Mouse (Mus musculus): ENCODE results near the gene Btbd3. TPM values are rescaled to one million over a fixed set of nuclear protein-coding genes. Genes with fewer than 3 reads are reported as not detected.

Btbd3 gene
- total and polyA plus RNA-seq, 3 experiments, result 0.11 TPM; not detected in 2

- DNase-seq (ENCODE audit: low spot score), result no peak
- Histone ChIP-seq H3K36me3 (replicated peaks) (no peaks in the 10 kb centered on the region), H3K4me3 (ENCODE audit: low read depth, low read length) (no peak overlapping the region), H3K4me1 (ENCODE audit: insufficient read depth, low read depth, low read length) (no peaks in the 10 kb centered on the region), H3K27me3 (ENCODE audit: insufficient read depth, low read length) (no peaks in the 10 kb centered on the region), H3K9me3 (replicated peaks) (peaks cover 14% of the 10 kb centered on the region)
- no peak for ATAC-seq (ENCODE audit: extremely low read depth, insufficient number of reproducible peaks, low FRiP score, poor library complexity, severe bottlenecking)
- TF ChIP-seq GATA1 (IDR thresholded peaks at IDR 0.05; ENCODE audit: borderline replicate concordance, low read length) (no peak), CTCF (IDR thresholded peaks at IDR 0.05; ENCODE audit: low read depth, low read length) (no peak), TAL1 (conservative IDR thresholded peaks at IDR 0.05; ENCODE audit: low read depth, low read length) (no peak), GATA2 (IDR thresholded peaks at IDR 0.05; ENCODE audit: borderline replicate concordance, low read depth, low read length) (no peak), POLR2AphosphoS5 (IDR thresholded peaks at IDR 0.05; ENCODE audit: insufficient replicate concordance, low read depth, low read length) (no peak)
Observed at GRCm38 (mm10) chr2:138476486-138476885, 220.1 kb downstream of the Btbd3 start.

GRCm38 (mm10) chr2:138477278-138477677 lies 220.9 kb downstream of the Btbd3 start:
- TF ChIP-seq CTCF (IDR thresholded peaks at IDR 0.05; ENCODE audit: low read depth, low read length) (no peak), GATA2 (IDR thresholded peaks at IDR 0.05; ENCODE audit: borderline replicate concordance, low read depth, low read length) (no peak)
- Histone ChIP-seq H3K4me1 (ENCODE audit: insufficient read depth, low read depth, low read length) (no peaks in the 10 kb centered on the region), H3K36me3 (replicated peaks) (no peaks in the 10 kb centered on the region), H3K4me3 (ENCODE audit: low read depth, low read length) (no peak overlapping the region), H3K27me3 (ENCODE audit: insufficient read depth, low read length) (no peaks in the 10 kb centered on the region), H3K9me3 (replicated peaks) (peaks cover 14% of the 10 kb centered on the region)
- DNase-seq (ENCODE audit: low spot score) (no peak), ATAC-seq (ENCODE audit: extremely low read depth, insufficient number of reproducible peaks, low FRiP score, poor library complexity, severe bottlenecking) (no peak)

GRCm38 (mm10) chr2:138482541-138482940 lies 226.2 kb downstream of the Btbd3 start:
- H3K4me1 ChIP-seq (ENCODE audit: insufficient read depth, low read depth, low read length), result no peaks in the 10 kb centered on the region
- no peaks in the 10 kb centered on the region for H3K36me3 ChIP-seq (replicated peaks)
- TF ChIP-seq GATA1 (IDR thresholded peaks at IDR 0.05; ENCODE audit: borderline replicate concordance, low read length) (no peak), POLR2AphosphoS5 (IDR thresholded peaks at IDR 0.05; ENCODE audit: insufficient replicate concordance, low read depth, low read length) (no peak), GATA2 (IDR thresholded peaks at IDR 0.05; ENCODE audit: borderline replicate concordance, low read depth, low read length) (no peak), TAL1 (conservative IDR thresholded peaks at IDR 0.05; ENCODE audit: low read depth, low read length) (no peak), CTCF (IDR thresholded peaks at IDR 0.05; ENCODE audit: low read depth, low read length) (no peak)
- H3K27me3 ChIP-seq (ENCODE audit: insufficient read depth, low read length), result no peaks in the 10 kb centered on the region
- no peak overlapping the region for H3K4me3 ChIP-seq (ENCODE audit: low read depth, low read length)
- ATAC-seq (ENCODE audit: extremely low read depth, insufficient number of reproducible peaks, low FRiP score, poor library complexity, severe bottlenecking) (no peak), DNase-seq (ENCODE audit: low spot score) (no peak)
- peaks cover 9% of the 10 kb centered on the region for H3K9me3 ChIP-seq (replicated peaks)

- TF ChIP-seq CTCF (IDR thresholded peaks at IDR 0.05; ENCODE audit: low read depth, low read length) (no peak), GATA1 (IDR thresholded peaks at IDR 0.05; ENCODE audit: borderline replicate concordance, low read length) (no peak), POLR2AphosphoS5 (IDR thresholded peaks at IDR 0.05; ENCODE audit: insufficient replicate concordance, low read depth, low read length) (no peak), GATA2 (IDR thresholded peaks at IDR 0.05; ENCODE audit: borderline replicate concordance, low read depth, low read length) (no peak), TAL1 (conservative IDR thresholded peaks at IDR 0.05; ENCODE audit: low read depth, low read length) (no peak)
- no peak for ATAC-seq (ENCODE audit: extremely low read depth, insufficient number of reproducible peaks, low FRiP score, poor library complexity, severe bottlenecking)
Observed at GRCm38 (mm10) chr2:138484871-138485270, 228.5 kb downstream of the Btbd3 start.

GRCm38 (mm10) chr2:138490688-138491405 lies 234.5 kb downstream of the Btbd3 start:
- DNase-seq (ENCODE audit: low spot score) (no peak), ATAC-seq (ENCODE audit: extremely low read depth, insufficient number of reproducible peaks, low FRiP score, poor library complexity, severe bottlenecking) (no peak)
- Histone ChIP-seq H3K9me3 (replicated peaks) (peaks cover 2% of the 10 kb centered on the region), H3K4me3 (ENCODE audit: low read depth, low read length) (no peak overlapping the region), H3K4me1 (ENCODE audit: insufficient read depth, low read depth, low read length) (no peaks in the 10 kb centered on the region), H3K36me3 (replicated peaks) (no peaks in the 10 kb centered on the region), H3K27me3 (ENCODE audit: insufficient read depth, low read length) (no peaks in the 10 kb centered on the region)
- TF ChIP-seq GATA2 (IDR thresholded peaks at IDR 0.05; ENCODE audit: borderline replicate concordance, low read depth, low read length) (no peak), TAL1 (conservative IDR thresholded peaks at IDR 0.05; ENCODE audit: low read depth, low read length) (no peak), CTCF (IDR thresholded peaks at IDR 0.05; ENCODE audit: low read depth, low read length) (no peak), GATA1 (IDR thresholded peaks at IDR 0.05; ENCODE audit: borderline replicate concordance, low read length) (no peak), POLR2AphosphoS5 (IDR thresholded peaks at IDR 0.05; ENCODE audit: insufficient replicate concordance, low read depth, low read length) (no peak)

More at GRCm38 (mm10) chr2:138484871-138485270, 228.5 kb downstream of the Btbd3 start:
- Histone ChIP-seq H3K27me3 (ENCODE audit: insufficient read depth, low read length) (no peaks in the 10 kb centered on the region), H3K4me1 (ENCODE audit: insufficient read depth, low read depth, low read length) (no peaks in the 10 kb centered on the region), H3K36me3 (replicated peaks) (no peaks in the 10 kb centered on the region), H3K4me3 (ENCODE audit: low read depth, low read length) (no peak overlapping the region), H3K9me3 (replicated peaks) (peaks cover 9% of the 10 kb centered on the region)
- no peak for DNase-seq (ENCODE audit: low spot score)

- no peak for ATAC-seq (ENCODE audit: extremely low read depth, insufficient number of reproducible peaks, low FRiP score, poor library complexity, severe bottlenecking)
- H3K4me1 ChIP-seq (ENCODE audit: insufficient read depth, low read depth, low read length), result no peaks in the 10 kb centered on the region
- DNase-seq (ENCODE audit: low spot score), result no peak
- peaks cover 2% of the 10 kb centered on the region; the same call in 1 of the 2 replicates for H3K9me3 ChIP-seq (replicated peaks)
- no peak overlapping the region for H3K4me3 ChIP-seq (ENCODE audit: low read depth, low read length)
- H3K36me3 ChIP-seq (replicated peaks), result no peaks in the 10 kb centered on the region
- no peak for TF ChIP-seq GATA1 (IDR thresholded peaks at IDR 0.05; ENCODE audit: borderline replicate concordance, low read length)
- TF ChIP-seq POLR2AphosphoS5 (IDR thresholded peaks at IDR 0.05; ENCODE audit: insufficient replicate concordance, low read depth, low read length), result no peak
- no peak for TF ChIP-seq TAL1 (conservative IDR thresholded peaks at IDR 0.05; ENCODE audit: low read depth, low read length)
- no peak for TF ChIP-seq GATA2 (IDR thresholded peaks at IDR 0.05; ENCODE audit: borderline replicate concordance, low read depth, low read length)
- TF ChIP-seq CTCF (IDR thresholded peaks at IDR 0.05; ENCODE audit: low read depth, low read length), result no peak
- no peaks in the 10 kb centered on the region for H3K27me3 ChIP-seq (ENCODE audit: insufficient read depth, low read length)
Observed at GRCm38 (mm10) chr2:138492176-138492575, 235.8 kb downstream of the Btbd3 start.

All from G1E (cell line).